Mouse (Mus musculus): ENCODE data around the gene Trpc4ap. TPM values are rescaled to one million over a fixed set of nuclear protein-coding genes. Genes with fewer than 3 reads are reported as not detected.
A peak's percentile ranks its signal among the peaks of the same experiment; 100 is the strongest.
"Not testable (repeated sequence)": the region's sequence is repeated elsewhere in the genome, so short reads cannot be mapped to it uniquely, and the experiment has no call there.

Gene Trpc4ap
- 152 and 159 TPM in 2 replicates for polyA plus RNA-seq (2012; rRNA removed)

GRCm38 (mm10) chr2:155691723-155692493, at the start of gene Trpc4ap:
Gene Trpc4ap (minus strand): TSS chr2:155692384.
- peak; percentile 88 to 98 for DNase-seq (ENCODE audit: extremely low spot score in 1 of 2, low spot score in 1 of 2)

GRCm38 (mm10) chr2:155737803-155738202, 45.6 kb upstream of the Trpc4ap start:
- DNase-seq (ENCODE audit: extremely low spot score in 1 of 2, low spot score in 1 of 2), result no peak

- no peak for DNase-seq (ENCODE audit: extremely low spot score in 1 of 2, low spot score in 1 of 2)
Observed at GRCm38 (mm10) chr2:155736936-155737335, 44.8 kb upstream of the Trpc4ap start.

DNA sequence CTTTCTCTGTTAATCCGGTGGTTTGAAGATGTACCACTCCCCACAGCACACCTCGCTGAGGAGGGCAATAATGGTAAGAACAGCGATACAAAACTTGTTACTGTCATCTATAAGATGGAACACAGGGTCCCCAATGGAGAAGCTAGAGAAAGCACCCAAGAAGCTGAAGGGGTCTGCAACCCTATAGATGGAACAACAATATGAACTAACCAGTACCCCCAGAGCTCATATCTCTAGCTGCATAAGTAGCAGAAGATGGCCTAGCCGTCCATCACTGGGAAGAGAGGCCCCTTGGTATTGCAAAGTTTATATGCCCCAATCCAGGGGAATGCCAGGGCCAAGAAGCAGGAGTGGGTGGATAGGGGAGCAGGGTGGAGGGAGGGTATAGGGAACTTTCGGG, 43.6 kb upstream of the Trpc4ap start, which contains the start of gene Gm17581:
TSS of gene Gm17581 (minus strand) at position 101 of the 400 bp plus-strand sequence.
- DNase-seq (ENCODE audit: extremely low spot score in 1 of 2, low spot score in 1 of 2), result not testable (repeated sequence)

GRCm38 (mm10) chr2:155735080-155735479, 42.9 kb upstream of the Trpc4ap start:
- DNase-seq (ENCODE audit: extremely low spot score in 1 of 2, low spot score in 1 of 2), result no peak

GRCm38 (mm10) chr2:155729158-155729645, 37.0 kb upstream of the Trpc4ap start, which contains the start of gene Edem2:
Gene Edem2 (minus strand): TSS chr2:155729475.
- peak; percentile 89 to 94 for DNase-seq (ENCODE audit: extremely low spot score in 1 of 2, low spot score in 1 of 2)

GRCm38 (mm10) chr2:155728742-155729141, 36.6 kb upstream of the Trpc4ap start:
- DNase-seq (ENCODE audit: extremely low spot score in 1 of 2, low spot score in 1 of 2), result no peak

DNA sequence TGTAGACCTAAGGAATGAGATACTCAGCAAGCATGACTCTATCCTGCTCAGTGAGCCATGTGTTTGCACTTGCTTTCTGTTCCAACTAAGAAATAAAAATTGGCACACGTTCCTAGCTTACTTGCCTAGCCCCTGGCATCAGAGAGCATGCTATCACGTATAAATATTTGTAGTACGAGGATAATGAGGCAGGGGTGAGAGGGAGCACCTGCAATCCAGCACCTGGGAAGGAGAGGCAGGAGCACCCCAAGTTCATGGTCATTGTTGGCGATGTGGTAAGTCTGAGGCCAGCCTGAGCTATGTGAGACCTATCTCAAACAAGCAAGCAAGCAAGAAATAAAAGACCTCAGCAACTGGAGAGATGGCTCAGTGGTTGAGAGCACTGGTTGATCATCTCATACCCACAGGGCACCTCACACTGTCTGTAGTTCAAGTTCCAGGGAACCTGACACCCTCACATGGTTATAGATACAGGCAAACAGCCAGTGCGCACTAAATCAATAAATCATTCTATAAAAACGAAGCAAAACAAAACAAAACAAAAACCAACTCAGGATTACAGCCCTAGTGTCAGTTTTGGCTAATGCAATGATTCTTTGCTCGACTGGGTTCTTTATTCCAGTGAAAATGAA, 35.7 kb upstream of the Trpc4ap start:
- no peak for DNase-seq (ENCODE audit: extremely low spot score in 1 of 2, low spot score in 1 of 2)

GRCm38 (mm10) chr2:155726302-155726701, 34.1 kb upstream of the Trpc4ap start:
- no peak for DNase-seq (ENCODE audit: extremely low spot score in 1 of 2, low spot score in 1 of 2)

DNA sequence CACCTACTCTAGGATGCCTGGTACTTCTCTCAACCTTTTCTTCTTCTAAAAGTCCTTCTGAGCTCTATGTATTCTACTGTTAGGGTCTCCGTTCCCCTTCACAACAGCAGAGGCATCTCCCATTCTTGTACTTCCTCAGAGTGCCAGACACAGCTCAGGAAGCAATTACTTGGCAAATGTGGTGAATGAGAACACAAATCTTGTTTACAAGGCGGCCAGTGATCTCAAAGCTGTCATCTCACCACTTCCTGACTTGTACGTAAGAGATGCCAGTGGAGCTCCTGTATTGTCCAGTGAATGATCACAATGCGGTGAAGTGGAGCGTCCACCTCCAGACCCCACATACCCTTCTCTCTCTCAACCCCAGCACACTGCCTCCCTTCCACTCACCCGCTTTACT, 32.3 kb upstream of the Trpc4ap start:
- DNase-seq (ENCODE audit: extremely low spot score in 1 of 2, low spot score in 1 of 2), result no peak

- DNase-seq (ENCODE audit: extremely low spot score in 1 of 2, low spot score in 1 of 2), result no peak
Observed at GRCm38 (mm10) chr2:155724036-155724435, 31.9 kb upstream of the Trpc4ap start.

DNA sequence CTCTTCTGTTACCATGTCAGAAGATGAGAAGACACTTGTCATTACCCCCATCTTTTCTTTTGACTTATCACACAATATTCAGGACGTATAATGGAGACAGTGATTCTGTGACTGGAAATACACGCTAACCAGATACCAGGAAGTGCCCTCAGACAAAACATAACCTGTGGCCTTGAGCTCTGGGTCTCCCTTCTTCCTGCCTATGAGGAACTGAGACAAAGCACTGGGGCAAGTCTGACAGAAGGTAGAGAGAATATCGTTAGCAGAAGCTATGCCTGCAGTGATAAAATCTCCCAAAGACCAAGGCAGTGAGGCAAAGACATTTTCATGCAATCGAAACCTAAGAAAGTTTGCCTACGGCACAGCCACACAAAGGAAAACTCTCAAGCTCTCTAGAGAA, 28.4 kb upstream of the Trpc4ap start:
- DNase-seq (ENCODE audit: extremely low spot score in 1 of 2, low spot score in 1 of 2), result no peak

- no peak for DNase-seq (ENCODE audit: extremely low spot score in 1 of 2, low spot score in 1 of 2)
Observed at GRCm38 (mm10) chr2:155717082-155717990, 25.2 kb upstream of the Trpc4ap start.

- no peak for DNase-seq (ENCODE audit: extremely low spot score in 1 of 2, low spot score in 1 of 2)
Observed at GRCm38 (mm10) chr2:155710557-155710956, 18.4 kb upstream of the Trpc4ap start.

DNA sequence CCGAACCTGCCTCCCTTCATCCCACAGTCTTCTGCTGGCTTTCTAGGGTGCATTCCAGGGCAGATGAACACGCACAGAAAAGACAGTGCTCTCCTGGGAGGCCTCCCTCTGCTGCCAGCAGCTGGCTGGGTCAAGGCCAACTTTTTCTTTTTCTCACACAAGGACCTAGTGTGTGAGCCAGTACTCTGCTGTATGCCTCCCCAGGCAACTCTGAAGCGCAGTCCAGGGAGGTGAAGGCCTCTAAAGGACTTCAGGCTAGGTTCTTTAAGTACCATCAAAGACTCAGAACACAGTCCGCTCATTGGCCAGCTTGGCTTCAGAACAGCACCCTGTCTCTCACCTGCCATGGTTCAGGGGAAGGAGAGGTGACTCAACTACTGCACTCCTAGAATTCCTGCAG, 15.1 kb upstream of the Trpc4ap start:
- peak in 1 of 2 experiments; percentile 66 for DNase-seq (ENCODE audit: extremely low spot score in 1 of 2, low spot score in 1 of 2)

GRCm38 (mm10) chr2:155703630-155704029, 11.4 kb upstream of the Trpc4ap start:
- no peak for DNase-seq (ENCODE audit: extremely low spot score in 1 of 2, low spot score in 1 of 2)

GRCm38 (mm10) chr2:155701399-155701919, 9.3 kb upstream of the Trpc4ap start:
- DNase-seq (ENCODE audit: extremely low spot score in 1 of 2, low spot score in 1 of 2), result peak in 1 of 2 experiments; percentile 31

DNA sequence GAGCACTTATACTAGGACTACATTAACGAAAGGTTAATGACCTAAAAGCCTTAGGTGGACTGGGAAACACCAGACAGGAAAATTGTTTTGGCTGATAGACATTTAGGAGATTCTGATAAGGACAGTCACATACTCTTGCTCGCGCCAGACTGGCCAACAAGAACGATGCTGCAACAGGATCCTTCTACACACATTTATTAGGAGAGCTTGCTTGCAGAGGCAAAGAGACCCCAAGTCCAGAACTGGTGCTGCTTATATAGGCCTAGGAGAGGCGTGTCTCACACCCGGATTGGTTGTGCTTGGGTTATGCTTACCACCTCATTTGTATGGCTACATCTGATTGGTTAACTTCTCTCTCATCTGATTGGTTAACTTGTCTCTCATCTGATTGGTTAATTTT, 6.3 kb upstream of the Trpc4ap start:
- not testable (repeated sequence) for DNase-seq (ENCODE audit: extremely low spot score in 1 of 2, low spot score in 1 of 2)

- no peak for DNase-seq (ENCODE audit: extremely low spot score in 1 of 2, low spot score in 1 of 2)
Observed at GRCm38 (mm10) chr2:155696851-155697250, 4.7 kb upstream of the Trpc4ap start.

- peak; percentile 42 to 85 for DNase-seq (ENCODE audit: extremely low spot score in 1 of 2, low spot score in 1 of 2)
Observed at GRCm38 (mm10) chr2:155696091-155696558, 3.9 kb upstream of the Trpc4ap start.
